Mouse (Mus musculus): ENCODE results near the gene Tamm41. TPM values are rescaled to one million over a fixed set of nuclear protein-coding genes. Genes with fewer than 3 reads are reported as not detected.

The Tamm41 gene
- polyA plus RNA-seq, 1 experiment from 2014 or later: 47.9 TPM

DNA sequence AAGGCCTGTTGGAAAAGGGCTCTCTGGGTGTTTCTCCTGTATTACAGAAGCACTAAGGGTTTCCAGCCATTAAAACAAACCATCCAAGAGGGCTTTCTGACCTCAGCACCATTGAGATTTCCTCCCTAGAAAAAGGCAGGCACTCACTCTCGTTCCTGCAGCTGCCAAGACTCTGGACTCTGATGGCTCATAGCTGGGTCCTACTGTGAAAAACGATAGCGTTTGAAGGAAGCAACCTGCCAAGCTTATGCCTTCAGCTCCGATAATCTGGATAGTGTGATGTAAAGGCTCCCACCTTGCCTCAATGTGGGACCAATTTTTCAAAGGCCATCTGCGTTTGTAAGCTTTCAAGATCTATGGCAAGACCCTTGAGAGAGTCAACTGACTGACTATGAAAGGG lies 43.6 kb downstream of the Tamm41 start:
- no peak overlapping the region for H3K4me2 ChIP-seq
- H3K9ac ChIP-seq (replicated peaks): no peak overlapping the region
- H3K27ac ChIP-seq (replicated peaks): no peak overlapping the region
- H3K4me3 ChIP-seq (replicated peaks): no peak overlapping the region
- no peaks in the 10 kb centered on the region for H3K36me3 ChIP-seq
- 91% methylated on average over 5 of the region's 5 CpGs for WGBS
- ATAC-seq (ENCODE audit: low FRiP score): no peak
- no peaks in the 10 kb centered on the region for H3K9me3 ChIP-seq (replicated peaks)
- H3K27me3 ChIP-seq (replicated peaks): no peaks in the 10 kb centered on the region
- no peaks in the 10 kb centered on the region for H3K4me1 ChIP-seq

- no peak overlapping the region for H3K4me3 ChIP-seq (replicated peaks)
- no peak for ATAC-seq (ENCODE audit: low FRiP score)
- no peaks in the 10 kb centered on the region for H3K9me3 ChIP-seq (replicated peaks)
- no peaks in the 10 kb centered on the region for H3K36me3 ChIP-seq
- no peaks in the 10 kb centered on the region for H3K27me3 ChIP-seq (replicated peaks)
- H3K4me2 ChIP-seq: no peak overlapping the region
- no peak overlapping the region for H3K27ac ChIP-seq (replicated peaks)
- H3K9ac ChIP-seq (replicated peaks): no peak overlapping the region
- WGBS: 79% methylated on average over 8 of the region's 8 CpGs
- no peaks in the 10 kb centered on the region for H3K4me1 ChIP-seq
Observed at GRCm38 (mm10) chr6:114993659-114994058, 44.0 kb downstream of the Tamm41 start.

GRCm38 (mm10) chr6:114991909-114992308 lies 45.8 kb downstream of the Tamm41 start:
- no peak overlapping the region for H3K4me3 ChIP-seq (replicated peaks)
- no peaks in the 10 kb centered on the region for H3K36me3 ChIP-seq
- no peaks in the 10 kb centered on the region for H3K4me1 ChIP-seq
- no peak overlapping the region for H3K4me2 ChIP-seq
- H3K27ac ChIP-seq (replicated peaks): no peak overlapping the region
- H3K9ac ChIP-seq (replicated peaks): no peak overlapping the region
- no peak for ATAC-seq (ENCODE audit: low FRiP score)
- no peaks in the 10 kb centered on the region for H3K9me3 ChIP-seq (replicated peaks)
- WGBS: 82% methylated on average over 4 of the region's 4 CpGs
- H3K27me3 ChIP-seq (replicated peaks): no peaks in the 10 kb centered on the region

DNA sequence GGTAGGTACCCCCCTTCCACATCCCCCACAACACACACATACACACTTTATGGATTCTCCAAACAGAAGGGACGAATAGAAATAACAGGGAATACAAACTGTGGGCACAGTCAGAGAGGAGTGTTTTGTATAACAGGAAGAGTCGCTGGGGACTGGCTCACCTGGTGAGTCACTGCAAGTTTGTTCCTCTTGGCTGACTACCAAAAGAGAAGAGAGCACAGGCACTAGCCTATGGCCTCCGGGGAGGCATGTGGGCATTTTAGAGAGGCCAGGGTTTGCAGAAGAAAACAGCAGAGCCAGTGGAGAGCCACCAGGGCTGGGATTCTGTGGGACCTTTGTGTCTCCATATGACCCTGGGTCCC lies 49.1 kb downstream of the Tamm41 start:
- Histone ChIP-seq H3K9ac (replicated peaks) (no peak overlapping the region), H3K4me3 (replicated peaks) (no peak overlapping the region), H3K36me3 (no peaks in the 10 kb centered on the region), H3K9me3 (replicated peaks) (no peaks in the 10 kb centered on the region), H3K27ac (replicated peaks) (no peak overlapping the region), H3K4me1 (no peaks in the 10 kb centered on the region), H3K4me2 (no peak overlapping the region), H3K27me3 (replicated peaks) (no peaks in the 10 kb centered on the region)
- WGBS: 52% methylated on average over 3 of the region's 3 CpGs
- no peak for ATAC-seq (ENCODE audit: low FRiP score)

- 54% methylated on average over 7 of the region's 7 CpGs for WGBS
- no peak overlapping the region for H3K4me2 ChIP-seq
- no peaks in the 10 kb centered on the region for H3K4me1 ChIP-seq
- no peaks in the 10 kb centered on the region for H3K27me3 ChIP-seq (replicated peaks)
- H3K4me3 ChIP-seq (replicated peaks): no peak overlapping the region
- no peaks in the 10 kb centered on the region for H3K9me3 ChIP-seq (replicated peaks)
- H3K27ac ChIP-seq (replicated peaks): no peak overlapping the region
- H3K36me3 ChIP-seq: no peaks in the 10 kb centered on the region
- no peak overlapping the region for H3K9ac ChIP-seq (replicated peaks)
- no peak for ATAC-seq (ENCODE audit: low FRiP score)
Observed at GRCm38 (mm10) chr6:114987966-114988618, 49.6 kb downstream of the Tamm41 start.

DNA sequence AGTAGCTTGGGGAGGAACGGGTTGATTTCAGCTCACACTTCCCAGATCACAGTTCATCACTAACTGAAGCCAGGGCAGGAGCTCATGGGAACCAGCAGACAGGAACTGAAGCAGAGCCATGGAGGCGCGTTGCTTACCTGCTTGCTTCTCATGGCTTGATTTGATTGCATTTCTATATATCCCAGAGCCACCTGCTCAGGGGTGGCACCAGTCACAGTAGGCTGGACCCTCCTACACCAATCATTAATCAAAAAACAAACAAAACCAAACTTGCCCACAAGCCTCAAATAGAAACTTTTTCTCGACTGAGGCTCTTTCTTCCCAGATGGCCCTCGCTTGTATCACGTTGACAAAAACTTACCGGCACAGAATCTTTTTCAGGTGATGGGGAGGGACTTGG lies 55.0 kb downstream of the Tamm41 start:
- Histone ChIP-seq H3K4me2 (no peak overlapping the region), H3K9me3 (replicated peaks) (no peaks in the 10 kb centered on the region), H3K27ac (replicated peaks) (no peak overlapping the region), H3K4me1 (no peaks in the 10 kb centered on the region), H3K9ac (replicated peaks) (no peak overlapping the region), H3K4me3 (replicated peaks) (no peak overlapping the region), H3K27me3 (replicated peaks) (no peaks in the 10 kb centered on the region), H3K36me3 (no peaks in the 10 kb centered on the region)
- ATAC-seq (ENCODE audit: low FRiP score): no peak
- 88% methylated on average over 7 of the region's 7 CpGs for WGBS

DNA sequence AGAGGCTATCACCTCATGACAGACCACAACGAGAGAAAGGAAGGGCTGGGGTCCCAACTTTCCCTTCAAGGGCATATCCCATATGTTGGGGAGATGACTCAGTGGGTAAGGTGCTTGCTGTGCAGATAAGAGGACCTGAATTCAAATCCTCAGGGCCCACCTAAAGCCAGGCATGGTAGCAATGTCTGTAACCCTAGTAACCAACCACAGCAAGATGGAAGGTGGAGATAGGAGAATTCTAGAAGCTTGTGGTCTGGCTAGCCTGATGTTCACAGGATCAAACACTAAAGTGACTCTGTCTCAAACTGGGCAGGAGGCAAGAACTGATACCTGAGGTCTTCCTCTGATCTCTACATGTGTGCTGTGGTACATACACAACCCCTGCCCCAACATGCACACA lies 58.0 kb downstream of the Tamm41 start:
- Histone ChIP-seq H3K27me3 (replicated peaks) (no peaks in the 10 kb centered on the region), H3K27ac (replicated peaks) (no peak overlapping the region), H3K9me3 (replicated peaks) (no peaks in the 10 kb centered on the region), H3K4me1 (no peaks in the 10 kb centered on the region), H3K36me3 (no peaks in the 10 kb centered on the region), H3K4me2 (no peak overlapping the region), H3K9ac (replicated peaks) (no peak overlapping the region), H3K4me3 (replicated peaks) (no peak overlapping the region)
- ATAC-seq (ENCODE audit: low FRiP score): no peak
- WGBS: 85% methylated on average over 1 of the region's 1 CpGs

DNA sequence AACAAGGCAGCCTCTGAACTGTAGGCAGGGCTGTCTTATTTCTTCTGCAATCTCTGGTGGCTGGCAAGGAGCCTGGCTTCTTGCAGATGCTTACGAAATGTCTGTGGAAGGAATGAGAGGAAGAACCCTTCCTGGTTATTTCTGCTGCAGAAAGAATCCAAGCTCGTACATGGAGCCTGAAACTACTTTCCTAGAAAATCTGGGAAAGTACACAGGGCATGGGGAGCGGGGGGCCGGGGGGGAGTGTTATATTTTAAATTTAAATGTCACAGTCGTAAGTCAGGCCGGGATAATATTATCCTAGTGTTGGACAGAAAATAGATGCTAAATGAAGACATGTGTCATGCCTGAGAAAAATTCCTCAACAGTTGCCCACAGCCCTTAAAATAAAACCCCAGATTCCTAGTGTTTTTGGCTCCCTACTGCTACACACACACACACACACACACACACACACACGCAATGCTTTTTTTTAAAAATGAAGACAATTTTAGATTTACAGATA lies 60.7 kb downstream of the Tamm41 start:
- no peak overlapping the region for H3K4me2 ChIP-seq
- H3K27ac ChIP-seq (replicated peaks): no peak overlapping the region
- H3K4me1 ChIP-seq: no peaks in the 10 kb centered on the region
- WGBS: 86% methylated on average over 7 of the region's 7 CpGs
- H3K36me3 ChIP-seq: no peaks in the 10 kb centered on the region
- H3K4me3 ChIP-seq (replicated peaks): no peak overlapping the region
- H3K27me3 ChIP-seq (replicated peaks): no peaks in the 10 kb centered on the region
- no peak overlapping the region for H3K9ac ChIP-seq (replicated peaks)
- no peaks in the 10 kb centered on the region for H3K9me3 ChIP-seq (replicated peaks)
- no peak for ATAC-seq (ENCODE audit: low FRiP score)

- Histone ChIP-seq H3K4me2 (no peak overlapping the region), H3K27me3 (replicated peaks) (no peaks in the 10 kb centered on the region), H3K9me3 (replicated peaks) (no peaks in the 10 kb centered on the region), H3K36me3 (no peaks in the 10 kb centered on the region), H3K4me1 (peaks cover 17% of the 10 kb centered on the region), H3K9ac (replicated peaks) (no peak overlapping the region), H3K4me3 (replicated peaks) (no peak overlapping the region), H3K27ac (replicated peaks) (no peak overlapping the region)
- no peak for ATAC-seq (ENCODE audit: low FRiP score)
- WGBS: 90% methylated on average over 1 of the region's 1 CpGs
Observed at GRCm38 (mm10) chr6:114974331-114974730, 63.3 kb downstream of the Tamm41 start.

DNA sequence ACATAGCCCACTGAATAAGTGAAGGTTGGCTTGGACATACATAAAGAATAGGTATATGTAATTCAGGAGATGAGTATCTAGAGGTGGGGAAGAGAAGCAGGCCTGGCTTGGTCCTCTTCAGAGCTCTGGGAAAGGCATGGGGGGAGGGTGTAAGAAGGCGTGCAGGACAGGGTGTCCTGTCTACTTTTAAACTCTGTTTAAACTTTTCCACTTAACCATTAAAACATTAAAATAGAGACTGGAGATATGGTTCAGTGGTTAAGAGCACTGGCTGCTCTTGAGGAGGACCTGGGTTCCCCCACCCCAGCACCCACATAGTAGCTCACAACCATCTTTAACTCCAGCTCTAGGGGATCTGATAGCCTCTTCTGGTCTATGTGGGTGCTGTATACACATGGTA lies 64.7 kb downstream of the Tamm41 start:
- Histone ChIP-seq H3K4me1 (peaks cover 26% of the 10 kb centered on the region), H3K9me3 (replicated peaks) (no peaks in the 10 kb centered on the region), H3K4me3 (replicated peaks) (no peak overlapping the region), H3K36me3 (no peaks in the 10 kb centered on the region), H3K27me3 (replicated peaks) (no peaks in the 10 kb centered on the region), H3K9ac (replicated peaks) (no peak overlapping the region), H3K4me2 (no peak overlapping the region), H3K27ac (replicated peaks) (no peak overlapping the region)
- ATAC-seq (ENCODE audit: low FRiP score): no peak
- WGBS: 85% methylated on average over 1 of the region's 1 CpGs

GRCm38 (mm10) chr6:114970895-114971294 lies 66.8 kb downstream of the Tamm41 start:
- Histone ChIP-seq H3K4me2 (no peak overlapping the region), H3K9ac (replicated peaks) (no peak overlapping the region)
- WGBS: 75% methylated on average over 5 of the region's 5 CpGs

DNA sequence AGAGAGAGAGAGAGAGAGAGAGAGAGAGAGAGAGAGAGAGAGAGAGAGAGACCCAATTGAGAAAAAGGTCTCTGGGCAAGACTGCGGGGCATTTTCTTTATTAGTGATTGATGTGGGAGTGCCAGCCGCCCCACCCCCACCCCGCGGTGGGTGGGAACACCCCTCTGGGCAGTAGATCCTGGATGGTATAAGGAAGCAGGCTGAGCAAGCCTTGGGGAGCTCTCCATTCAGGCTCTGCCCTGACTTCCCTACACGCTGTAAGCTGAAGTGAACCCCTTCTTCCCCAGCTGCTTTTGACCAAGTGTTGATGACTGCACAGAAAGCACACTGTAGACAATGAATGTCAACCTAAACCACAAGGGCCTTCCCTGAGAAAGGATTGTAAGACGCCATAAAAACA lies 67.3 kb downstream of the Tamm41 start:
- no peak for ATAC-seq (ENCODE audit: low FRiP score)
- no peak overlapping the region for H3K9ac ChIP-seq (replicated peaks)
- H3K9me3 ChIP-seq (replicated peaks): no peaks in the 10 kb centered on the region
- H3K27me3 ChIP-seq (replicated peaks): no peaks in the 10 kb centered on the region; the same call in none of the 2 replicates
- H3K4me3 ChIP-seq (replicated peaks): no peak overlapping the region; the same call in 1 of the 2 replicates
- peaks cover 45% of the 10 kb centered on the region for H3K4me1 ChIP-seq
- H3K4me2 ChIP-seq: peak overlapping the region; percentile 99
- H3K27ac ChIP-seq (replicated peaks): no peak overlapping the region
- no peaks in the 10 kb centered on the region for H3K36me3 ChIP-seq
- 18% methylated on average over 6 of the region's 6 CpGs for WGBS

More at GRCm38 (mm10) chr6:114970895-114971294, 66.8 kb downstream of the Tamm41 start:
- Histone ChIP-seq H3K4me1 (peaks cover 45% of the 10 kb centered on the region), H3K4me3 (replicated peaks) (no peak overlapping the region), H3K27ac (replicated peaks) (no peak overlapping the region), H3K36me3 (no peaks in the 10 kb centered on the region), H3K27me3 (replicated peaks) (no peaks in the 10 kb centered on the region; the same call in none of the 2 replicates), H3K9me3 (replicated peaks) (no peaks in the 10 kb centered on the region)
- no peak for ATAC-seq (ENCODE audit: low FRiP score)

Measured in neural tube, embryonic 15.5 days (tissue).